Mouse (Mus musculus) MEL (cell line): Measurements from ENCODE around the gene Tyw5. TPM values are rescaled to one million over a fixed set of nuclear protein-coding genes. Genes with fewer than 3 reads are reported as not detected.

ENCODE experiments used
- DNase-seq: peaks from one replicate; pipeline ENCODE4 v3.0.0; 2011; ENCODE audit warnings: low read depth, low spot score
- H3K27ac ChIP-seq: 2 replicates; pipeline ENCODE4 v1.5.1; 2012; ENCODE audit warnings: low read depth, mild to moderate bottlenecking, control low read depth, low read length, moderate library complexity; ENCODE audit not compliant: control insufficient read depth
- H3K27me3 ChIP-seq, 2 experiments: fragments of 150-350 bp in 1 of 2; sonication (generic) in 1 of 2; 2 replicates each; pipeline ENCODE4 v1.6.1; 2012; ENCODE audit warnings: low read length in 2 of 2, mild to moderate bottlenecking in 2 of 2, improper control_type of control experiment in 1 of 2, moderate library complexity in 1 of 2; ENCODE audit not compliant: insufficient read depth in 2 of 2, control insufficient read depth in 1 of 2
- H3K36me3 ChIP-seq, 2 experiments: 2 replicates each; pipeline ENCODE4 v1.6.1; 2012 to 2014; ENCODE audit warnings: low read length in 2 of 2, improper control_type of control experiment in 1 of 2, inconsistent platforms in 1 of 2, mild to moderate bottlenecking in 1 of 2; ENCODE audit not compliant: insufficient read depth in 2 of 2, control insufficient read depth in 1 of 2
- H3K4me1 ChIP-seq, 2 experiments: fragments of 150-350 bp in 1 of 2; sonication (generic) in 1 of 2; 2 replicates each; pipeline ENCODE4 v1.6.1; 2012; ENCODE audit warnings: low read length in 2 of 2, improper control_type of control experiment in 1 of 2, mild to moderate bottlenecking in 1 of 2; ENCODE audit not compliant: insufficient read depth in 2 of 2, control insufficient read depth in 1 of 2
- H3K4me3 ChIP-seq, 2 experiments: fragments of 150-350 bp in 1 of 2; sonication (generic) in 1 of 2; 2 replicates each; pipeline ENCODE4 v1.5.1; 2012; ENCODE audit warnings: low read depth in 2 of 2, low read length in 2 of 2, mild to moderate bottlenecking in 2 of 2, moderate library complexity in 2 of 2, control low read depth in 1 of 2, improper control_type of control experiment in 1 of 2; ENCODE audit not compliant: control insufficient read depth in 1 of 2, insufficient read depth in 1 of 2
- H3K79me2 ChIP-seq: 2 replicates; pipeline ENCODE4 v1.6.1; 2012; ENCODE audit warnings: mild to moderate bottlenecking, low read length, moderate library complexity; ENCODE audit not compliant: control insufficient read depth, poor library complexity, insufficient read depth
- H3K9ac ChIP-seq: 2 replicates; pipeline ENCODE4 v1.6.1; 2012; ENCODE audit warnings: low read depth, mild to moderate bottlenecking, control low read depth, low read length, moderate library complexity; ENCODE audit not compliant: control insufficient read depth, poor library complexity, severe bottlenecking
- H3K9me3 ChIP-seq: fragments of 150-350 bp; sonication (generic); replicated peaks from 2 replicates; pipeline ENCODE4 v1.6.1; 2012; ENCODE audit warnings: mild to moderate bottlenecking, low read length, improper control_type of control experiment, moderate library complexity; ENCODE audit not compliant: insufficient read depth
- CHD2 ChIP-seq: IDR thresholded peaks from 2 replicates; pipeline ENCODE4 v1.6.1; 2011; ENCODE audit warnings: low read length, improper control_type of control experiment
- CTCF ChIP-seq, 3 experiments: IDR thresholded peaks in 2 of 3; conservative IDR thresholded peaks in 1 of 3; 2 replicates each; pipeline ENCODE4 v1.5.1; 2011 to 2012; ENCODE audit warnings: low read length in 3 of 3, low read depth in 2 of 3, mild to moderate bottlenecking in 2 of 3, improper control_type of control experiment in 1 of 3, inconsistent platforms in 1 of 3, mixed read lengths in 1 of 3, moderate library complexity in 1 of 3; ENCODE audit not compliant: control insufficient read depth in 1 of 3, insufficient read depth in 1 of 3, poor library complexity in 1 of 3, severe bottlenecking in 1 of 3
- E2F4 ChIP-seq: IDR thresholded peaks from 2 replicates; pipeline ENCODE4 v1.6.1; 2011; ENCODE audit warnings: low read depth, low read length, improper control_type of control experiment, borderline replicate concordance
- ELF1 ChIP-seq: IDR thresholded peaks from 2 replicates; pipeline ENCODE4 v1.6.1; 2014; ENCODE audit warnings: low read depth, mild to moderate bottlenecking, inconsistent platforms, low read length, improper control_type of control experiment, moderate library complexity
- ETS1 ChIP-seq: IDR thresholded peaks from 2 replicates; pipeline ENCODE4 v1.6.1; 2012; ENCODE audit warnings: low read depth, mild to moderate bottlenecking, inconsistent platforms, low read length, improper control_type of control experiment, moderate library complexity
- GABPA ChIP-seq: IDR thresholded peaks from 2 replicates; pipeline ENCODE4 v1.6.1; 2012; ENCODE audit warnings: low read depth, mild to moderate bottlenecking, inconsistent platforms, low read length, improper control_type of control experiment, moderate library complexity
- MAFK ChIP-seq: IDR thresholded peaks from 2 replicates; pipeline ENCODE4 v1.6.1; 2011; ENCODE audit warnings: low read depth, mild to moderate bottlenecking, low read length, improper control_type of control experiment, borderline replicate concordance
- MAX ChIP-seq: IDR thresholded peaks from 2 replicates; pipeline ENCODE4 v1.6.1; 2011; ENCODE audit warnings: low read length, improper control_type of control experiment
- MAZ ChIP-seq: IDR thresholded peaks from 2 replicates; pipeline ENCODE4 v1.6.1; 2012; ENCODE audit warnings: low read depth, mild to moderate bottlenecking, inconsistent platforms, low read length, improper control_type of control experiment
- MEF2A ChIP-seq: IDR thresholded peaks from 2 replicates; pipeline ENCODE4 v1.6.1; 2014; ENCODE audit warnings: low read depth, mild to moderate bottlenecking, inconsistent platforms, low read length, improper control_type of control experiment; ENCODE audit not compliant: poor library complexity, insufficient replicate concordance, severe bottlenecking; ENCODE audit errors: extremely low read depth
- MXI1 ChIP-seq: IDR thresholded peaks from 2 replicates; pipeline ENCODE4 v1.6.1; 2011; ENCODE audit warnings: mild to moderate bottlenecking, low read depth, low read length, improper control_type of control experiment
- MYB ChIP-seq: IDR thresholded peaks from 2 replicates; pipeline ENCODE4 v1.6.1; 2011; ENCODE audit warnings: mild to moderate bottlenecking, low read depth, low read length, improper control_type of control experiment
- NELFE ChIP-seq: IDR thresholded peaks from 2 replicates; pipeline ENCODE4 v1.6.1; 2011; ENCODE audit warnings: low read depth, low read length, improper control_type of control experiment
- NRF1 ChIP-seq: IDR thresholded peaks from 2 replicates; pipeline ENCODE4 v1.6.1; 2014; ENCODE audit warnings: low read depth, mild to moderate bottlenecking, inconsistent platforms, low read length, improper control_type of control experiment, moderate library complexity; ENCODE audit not compliant: poor library complexity, insufficient read depth, severe bottlenecking
- POLR2AphosphoS5 ChIP-seq: IDR thresholded peaks from 2 replicates; pipeline ENCODE4 v1.6.1; 2012; ENCODE audit warnings: low read depth, borderline replicate concordance, mild to moderate bottlenecking, inconsistent platforms, low read length, moderate library complexity, mixed read lengths
- RAD21 ChIP-seq: IDR thresholded peaks from 2 replicates; pipeline ENCODE4 v1.6.1; 2011; ENCODE audit warnings: mild to moderate bottlenecking, low read depth, low read length, improper control_type of control experiment
- SMC3 ChIP-seq: IDR thresholded peaks from 2 replicates; pipeline ENCODE4 v1.6.1; 2011; ENCODE audit warnings: low read depth, low read length, improper control_type of control experiment
- TAL1 ChIP-seq: IDR thresholded peaks from 2 replicates; pipeline ENCODE4 v1.6.1; 2012; ENCODE audit warnings: mild to moderate bottlenecking, inconsistent platforms, low read length, moderate library complexity, mixed read lengths
- TBP ChIP-seq: IDR thresholded peaks from 2 replicates; pipeline ENCODE4 v1.8.0; 2011; ENCODE audit warnings: low read depth, low read length, improper control_type of control experiment
- TCF12 ChIP-seq: IDR thresholded peaks from 2 replicates; pipeline ENCODE4 v1.6.1; 2014; ENCODE audit warnings: low read depth, mild to moderate bottlenecking, inconsistent platforms, low read length, improper control_type of control experiment, moderate library complexity
- UBTF ChIP-seq: IDR thresholded peaks from 2 replicates; pipeline ENCODE4 v1.6.1; 2012; ENCODE audit warnings: low read depth, mild to moderate bottlenecking, inconsistent platforms, low read length, improper control_type of control experiment, moderate library complexity, borderline replicate concordance; ENCODE audit not compliant: insufficient read depth
- USF1 ChIP-seq: IDR thresholded peaks from 2 replicates; pipeline ENCODE4 v1.6.1; 2014; ENCODE audit warnings: low read depth, mild to moderate bottlenecking, inconsistent platforms, low read length, improper control_type of control experiment, moderate library complexity
- USF2 ChIP-seq, 2 experiments: IDR thresholded peaks; 2 replicates each; pipeline ENCODE4 v1.6.1; 2011 to 2012; ENCODE audit warnings: improper control_type of control experiment in 2 of 2, low read length in 2 of 2, borderline replicate concordance in 1 of 2, inconsistent platforms in 1 of 2, low read depth in 1 of 2, mild to moderate bottlenecking in 1 of 2; ENCODE audit not compliant: insufficient read depth in 1 of 2
- ZC3H11A ChIP-seq: IDR thresholded peaks from 2 replicates; pipeline ENCODE4 v1.6.1; 2012; ENCODE audit warnings: low read depth, mild to moderate bottlenecking, inconsistent platforms, low read length, improper control_type of control experiment
- ZNF384 ChIP-seq: IDR thresholded peaks from 2 replicates; pipeline ENCODE4 v1.6.1; 2012; ENCODE audit warnings: low read depth, mild to moderate bottlenecking, inconsistent platforms, low read length, improper control_type of control experiment
- polyA plus RNA-seq, 2 experiments: library from polyadenylated mRNA; stranded (reverse) in 1 of 2; unstranded in 1 of 2; fragments of >175 nt in 1 of 2; fragments of >200 nt in 1 of 2; gene quantifications; 2 replicates each; pipeline versions ENCODE4 v1.2.1 to v1.2.4; 2012; ENCODE audit warnings: low replicate concordance in 2 of 2, low read depth in 1 of 2; ENCODE audit not compliant: insufficient read length in 2 of 2, insufficient read depth in 1 of 2, missing spikeins in 1 of 2
- total RNA-seq: library from RNA; depleted of rRNA; stranded (reverse); fragments of 300-350 nt; gene quantifications from 2 replicates; pipeline ENCODE4 v1.2.3, GENCODE M21; 2012

Gene Tyw5
- total and polyA plus RNA-seq, 3 experiments: 15.8 to 18.5 TPM; not detected in 1

DNA sequence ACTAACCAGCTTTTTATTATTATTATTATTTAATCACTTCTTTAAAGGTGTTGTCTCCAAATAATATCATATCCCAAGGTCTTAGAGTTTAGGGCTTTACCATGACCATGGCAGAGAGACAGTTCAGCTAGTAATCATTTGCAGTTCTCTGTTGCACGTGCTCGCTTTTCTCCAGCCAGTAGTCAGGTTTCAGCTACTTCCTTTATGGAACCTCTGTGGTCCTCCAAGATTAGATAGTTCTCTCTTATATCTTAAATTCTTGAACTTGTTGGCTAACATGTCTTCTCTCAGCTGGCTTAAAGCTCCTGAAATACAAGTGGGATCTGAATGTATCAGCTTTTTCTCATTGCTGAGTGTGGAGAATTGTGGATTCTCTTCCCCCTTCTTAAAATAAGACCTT lies 2.1 kb upstream of the Tyw5 start (continued):
- TF ChIP-seq GABPA (no peak), MAFK (no peak), MAX (peak; percentile 75), RAD21 (no peak), MEF2A (no peak), TAL1 (no peak), NRF1 (no peak), CHD2 (no peak), ZNF384 (no peak), USF2 (IDR thresholded peaks at IDR 0.05; ENCODE audit: borderline replicate concordance in 1 of 2, insufficient read depth in 1 of 2, low read depth in 1 of 2, low read length in 2 of 2) (no peak), MXI1 (peak; percentile 76; the same call in 1 of the 2 replicates), E2F4 (no peak), POLR2AphosphoS5 (no peak), MAZ (no peak), CTCF (IDR thresholded peaks at IDR 0.05 in 2 of 3, conservative IDR thresholded peaks at IDR 0.05 in 1 of 3; ENCODE audit: control insufficient read depth in 1 of 3, insufficient read depth in 1 of 3, low read depth in 2 of 3, low read length in 3 of 3, poor library complexity in 1 of 3, severe bottlenecking in 1 of 3) (no peak)

GRCm38 (mm10) chr1:57402116-57402515 lies 4.8 kb downstream of the Tyw5 start:
- Histone ChIP-seq H3K9me3 (no peaks in the 10 kb centered on the region), H3K9ac (no peak overlapping the region), H3K4me1 (no peaks in the 10 kb centered on the region), H3K36me3 (peaks cover 2 to 6% of the 10 kb centered on the region in 2 experiments), H3K27me3 (no peaks in the 10 kb centered on the region), H3K4me3 (no peak overlapping the region), H3K79me2 (peaks cover 17% of the 10 kb centered on the region), H3K27ac (no peak overlapping the region)
- no peak for DNase-seq
- TF ChIP-seq TCF12 (no peak), MXI1 (no peak), SMC3 (no peak), GABPA (no peak), UBTF (no peak), USF1 (no peak), NRF1 (no peak), ETS1 (no peak), E2F4 (no peak), ELF1 (no peak), TBP (no peak), ZC3H11A (no peak), MYB (no peak), ZNF384 (no peak), TAL1 (no peak), NELFE (no peak), CTCF (IDR thresholded peaks at IDR 0.05 in 2 of 3, conservative IDR thresholded peaks at IDR 0.05 in 1 of 3; ENCODE audit: control insufficient read depth in 1 of 3, insufficient read depth in 1 of 3, low read depth in 2 of 3, low read length in 3 of 3, poor library complexity in 1 of 3, severe bottlenecking in 1 of 3) (no peak)
